Mouse (Mus musculus): Measurements from ENCODE around the gene Ccdc13. TPM values are rescaled to one million over a fixed set of nuclear protein-coding genes. Genes with fewer than 3 reads are reported as not detected.

Gene Ccdc13
- polyA plus RNA-seq, 1 experiment from 2014 or later, result 4.2 TPM

DNA sequence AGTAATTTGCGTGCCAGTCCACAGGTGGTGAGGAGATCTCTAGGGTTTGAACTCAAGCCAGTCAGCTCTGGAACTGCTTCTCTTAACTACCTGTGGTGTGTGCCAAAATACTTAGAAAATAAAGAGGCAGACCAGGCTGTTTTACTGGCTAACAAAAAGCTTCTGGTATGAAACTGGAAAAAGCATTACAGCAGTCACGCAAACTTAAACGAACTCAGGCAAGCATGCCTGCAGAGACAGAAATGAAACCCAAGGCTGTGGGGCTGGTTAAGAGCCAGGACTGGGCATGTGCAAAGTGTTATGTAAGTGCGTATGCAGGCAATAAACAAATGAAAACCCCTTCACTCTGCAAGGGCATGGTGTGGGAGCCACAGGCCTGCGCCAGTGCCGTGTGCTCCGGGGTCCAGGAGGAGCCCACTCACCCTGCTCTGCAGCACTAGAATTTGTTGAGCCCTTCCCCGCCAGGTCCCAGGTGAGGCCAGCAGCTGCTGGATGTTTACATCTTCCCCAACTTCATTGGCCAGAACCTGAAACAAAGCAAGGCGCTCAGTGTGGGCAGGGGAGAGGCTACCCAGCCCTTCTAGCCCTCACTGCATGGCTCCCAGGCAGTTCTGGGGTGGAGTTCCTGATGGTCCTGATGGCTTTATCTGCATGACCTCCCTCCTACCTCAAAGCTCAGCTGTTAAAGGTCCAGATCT lies 20.0 kb downstream of the Ccdc13 start:
- Histone ChIP-seq H3K4me1 (replicated peaks; ENCODE audit: control insufficient read depth, insufficient read depth, low read length) (peaks cover 27% of the 10 kb centered on the region), H3K36me3 (ENCODE audit: control insufficient read depth, insufficient read depth) (no peaks in the 10 kb centered on the region), H3K9me3 (ENCODE audit: control insufficient read depth, low read length) (no peaks in the 10 kb centered on the region), H3K4me2 (ENCODE audit: low read length) (no peak overlapping the region), H3K27me3 (replicated peaks; ENCODE audit: control insufficient read depth, insufficient read depth, low read length) (no peaks in the 10 kb centered on the region), H3K27ac (ENCODE audit: low read length) (peak overlapping the region; percentile 29; the same call in 1 of the 2 replicates), H3K9ac (replicated peaks; ENCODE audit: low read depth, low read length) (no peak overlapping the region), H3K4me3 (replicated peaks; ENCODE audit: low read length) (no peak overlapping the region)
- 73% methylated on average over 9 of the region's 9 CpGs for WGBS
- no peak for ATAC-seq

DNA sequence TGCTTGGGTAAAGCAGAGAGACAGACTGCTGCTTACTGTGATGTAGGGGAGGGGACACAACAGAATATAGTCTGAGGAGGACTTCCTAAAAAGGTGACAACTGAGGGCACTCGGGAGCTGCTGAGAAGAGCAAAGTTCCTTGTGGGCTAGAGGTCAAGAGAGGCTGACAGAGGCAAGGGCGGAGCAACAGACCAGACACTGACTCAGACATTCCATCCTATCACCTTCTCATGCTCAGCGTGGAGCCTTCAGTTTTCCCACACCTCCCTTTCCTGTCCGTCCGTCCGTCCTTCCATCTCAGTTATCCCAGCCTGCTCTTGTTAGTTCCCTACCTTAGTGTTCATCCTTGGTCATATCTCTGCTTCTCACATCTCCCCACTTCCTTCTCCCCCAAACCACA lies 24.1 kb downstream of the Ccdc13 start:
- no peak overlapping the region for H3K9ac ChIP-seq (replicated peaks; ENCODE audit: low read depth, low read length)
- no peaks in the 10 kb centered on the region for H3K27me3 ChIP-seq (replicated peaks; ENCODE audit: control insufficient read depth, insufficient read depth, low read length)
- WGBS, result 90% methylated on average over 6 of the region's 6 CpGs
- no peak overlapping the region for H3K4me2 ChIP-seq (ENCODE audit: low read length)
- ATAC-seq, result no peak
- no peak overlapping the region for H3K4me3 ChIP-seq (replicated peaks; ENCODE audit: low read length)
- peaks cover 16% of the 10 kb centered on the region for H3K4me1 ChIP-seq (replicated peaks; ENCODE audit: control insufficient read depth, insufficient read depth, low read length)
- no peaks in the 10 kb centered on the region for H3K9me3 ChIP-seq (ENCODE audit: control insufficient read depth, low read length)
- no peaks in the 10 kb centered on the region for H3K36me3 ChIP-seq (ENCODE audit: control insufficient read depth, insufficient read depth)
- no peak overlapping the region for H3K27ac ChIP-seq (ENCODE audit: low read length)

DNA sequence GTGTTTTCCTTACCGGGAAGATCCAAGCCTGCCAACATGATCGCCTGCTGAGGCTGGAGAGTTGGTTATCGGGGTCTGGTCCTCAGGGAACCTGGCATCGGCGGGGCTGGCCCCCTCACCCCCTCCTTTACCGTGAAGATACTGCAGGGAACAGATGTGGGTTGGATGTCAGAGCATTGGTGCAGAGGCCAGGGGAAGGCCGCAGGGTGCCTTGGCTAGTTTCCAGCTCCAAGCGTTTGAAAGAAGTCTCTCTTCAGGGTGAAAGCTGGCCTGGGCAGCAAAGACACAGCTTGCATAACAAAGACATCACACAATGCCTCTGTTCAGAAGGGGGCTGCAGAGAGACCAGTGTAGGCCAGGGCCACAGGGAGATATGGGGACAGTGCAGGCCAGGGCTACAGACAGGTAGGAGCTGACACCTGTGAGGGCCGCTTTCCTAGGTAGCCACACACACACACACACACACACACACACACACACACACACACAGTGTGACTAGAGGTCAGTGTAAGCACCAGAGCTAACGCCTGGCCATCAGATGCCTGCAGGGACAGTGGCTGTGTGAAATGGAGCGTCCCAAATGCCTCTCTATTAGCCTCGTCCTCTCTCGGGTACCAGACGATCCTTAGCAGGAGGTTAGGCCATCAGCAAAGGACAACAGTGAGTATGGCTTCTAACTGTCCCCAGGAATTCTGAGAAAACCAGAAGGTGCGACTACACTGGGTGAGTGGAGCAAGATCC lies 29.0 kb downstream of the Ccdc13 start:
- ATAC-seq, result peak; percentile 68
- H3K9ac ChIP-seq (replicated peaks; ENCODE audit: low read depth, low read length), result no peak overlapping the region
- no peaks in the 10 kb centered on the region for H3K9me3 ChIP-seq (ENCODE audit: control insufficient read depth, low read length)
- H3K36me3 ChIP-seq (ENCODE audit: control insufficient read depth, insufficient read depth), result no peaks in the 10 kb centered on the region
- peaks cover 13% of the 10 kb centered on the region for H3K4me1 ChIP-seq (replicated peaks; ENCODE audit: control insufficient read depth, insufficient read depth, low read length)
- 10% methylated on average over 15 of the region's 15 CpGs for WGBS
- peak overlapping the region; percentile 18; the same call in 1 of the 2 replicates for H3K27ac ChIP-seq (ENCODE audit: low read length)
- no peak overlapping the region for H3K4me3 ChIP-seq (replicated peaks; ENCODE audit: low read length)
- H3K27me3 ChIP-seq (replicated peaks; ENCODE audit: control insufficient read depth, insufficient read depth, low read length), result no peaks in the 10 kb centered on the region
- peak overlapping the region; percentile 17; the same call in 1 of the 2 replicates for H3K4me2 ChIP-seq (ENCODE audit: low read length)

DNA sequence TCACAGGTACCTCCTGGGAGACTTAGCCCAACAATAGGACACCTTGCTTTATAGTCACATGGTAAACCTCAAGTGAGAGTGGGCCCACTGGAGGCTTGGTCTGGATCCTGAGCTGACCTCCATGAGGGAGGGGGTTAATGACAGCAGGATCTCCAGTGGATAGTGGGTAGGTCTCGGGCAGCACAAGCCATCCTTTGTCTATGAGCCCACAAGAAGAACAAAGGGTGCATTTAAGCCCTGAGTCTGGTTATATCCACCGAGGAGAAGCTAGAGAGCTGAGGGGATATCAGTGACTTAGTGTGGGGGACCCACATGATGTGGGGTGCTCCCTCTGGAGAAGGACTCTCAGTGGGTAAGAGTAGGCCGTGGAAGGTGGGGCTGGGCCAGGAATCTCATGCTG lies 30.8 kb downstream of the Ccdc13 start:
- Histone ChIP-seq H3K4me1 (replicated peaks; ENCODE audit: control insufficient read depth, insufficient read depth, low read length) (peaks cover 13% of the 10 kb centered on the region), H3K27ac (ENCODE audit: low read length) (no peak overlapping the region), H3K4me3 (replicated peaks; ENCODE audit: low read length) (no peak overlapping the region), H3K9me3 (ENCODE audit: control insufficient read depth, low read length) (no peaks in the 10 kb centered on the region), H3K4me2 (ENCODE audit: low read length) (no peak overlapping the region), H3K36me3 (ENCODE audit: control insufficient read depth, insufficient read depth) (no peaks in the 10 kb centered on the region), H3K27me3 (replicated peaks; ENCODE audit: control insufficient read depth, insufficient read depth, low read length) (no peaks in the 10 kb centered on the region), H3K9ac (replicated peaks; ENCODE audit: low read depth, low read length) (no peak overlapping the region)
- 41% methylated on average over 3 of the region's 3 CpGs for whole genome bisulfite sequencing
- no peak for ATAC-seq

DNA sequence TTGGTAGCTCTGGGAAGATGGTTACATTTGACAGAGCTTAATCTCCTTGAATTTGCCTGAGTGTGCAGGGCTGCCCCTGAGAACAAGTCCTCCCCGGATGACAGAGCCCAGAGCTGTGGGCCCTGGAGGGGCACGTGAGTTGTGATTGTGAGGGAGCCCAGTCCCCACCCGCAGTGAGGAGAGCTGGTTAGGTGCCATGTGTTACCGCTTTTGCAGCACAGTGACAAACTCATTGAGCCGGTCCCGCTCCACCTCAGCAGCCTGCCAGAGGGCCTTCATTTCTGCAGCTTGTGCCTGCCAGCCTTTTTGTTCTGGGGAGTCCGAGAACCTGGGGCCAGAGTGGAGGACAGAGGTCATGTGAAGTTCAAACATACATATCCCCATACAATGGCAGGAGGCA lies 31.3 kb downstream of the Ccdc13 start:
- no peak overlapping the region for H3K9ac ChIP-seq (replicated peaks; ENCODE audit: low read depth, low read length)
- H3K36me3 ChIP-seq (ENCODE audit: control insufficient read depth, insufficient read depth), result no peaks in the 10 kb centered on the region
- no peak overlapping the region for H3K4me2 ChIP-seq (ENCODE audit: low read length)
- no peaks in the 10 kb centered on the region for H3K9me3 ChIP-seq (ENCODE audit: control insufficient read depth, low read length)
- 46% methylated on average over 7 of the region's 7 CpGs for WGBS
- no peak overlapping the region; the same call in 1 of the 2 replicates for H3K27ac ChIP-seq (ENCODE audit: low read length)
- ATAC-seq, result no peak
- no peak overlapping the region for H3K4me3 ChIP-seq (replicated peaks; ENCODE audit: low read length)
- peaks cover 13% of the 10 kb centered on the region for H3K4me1 ChIP-seq (replicated peaks; ENCODE audit: control insufficient read depth, insufficient read depth, low read length)
- no peaks in the 10 kb centered on the region for H3K27me3 ChIP-seq (replicated peaks; ENCODE audit: control insufficient read depth, insufficient read depth, low read length)

DNA sequence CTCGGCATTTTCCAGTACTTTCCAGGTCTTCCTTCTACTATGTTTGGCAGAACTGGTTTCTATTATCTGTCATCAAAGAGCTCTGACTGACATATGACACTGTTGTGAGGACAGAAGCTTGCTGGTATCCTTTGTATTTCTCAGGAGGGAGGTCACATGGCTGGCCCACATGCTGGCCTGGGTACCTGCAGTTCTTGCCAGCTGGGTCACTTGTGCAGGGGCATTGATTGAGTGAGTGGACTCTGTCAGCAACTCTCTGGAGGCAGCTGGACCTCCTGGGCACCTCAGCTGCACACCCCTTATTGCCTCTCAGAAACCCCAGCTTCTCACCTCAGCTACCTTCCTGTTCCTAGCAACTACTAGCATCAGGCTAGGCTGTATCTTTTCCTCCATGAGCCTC lies 31.7 kb downstream of the Ccdc13 start:
- no peak overlapping the region for H3K4me3 ChIP-seq (replicated peaks; ENCODE audit: low read length)
- peaks cover 13% of the 10 kb centered on the region for H3K4me1 ChIP-seq (replicated peaks; ENCODE audit: control insufficient read depth, insufficient read depth, low read length)
- no peaks in the 10 kb centered on the region for H3K27me3 ChIP-seq (replicated peaks; ENCODE audit: control insufficient read depth, insufficient read depth, low read length)
- no peak overlapping the region for H3K4me2 ChIP-seq (ENCODE audit: low read length)
- no peak for ATAC-seq
- H3K9ac ChIP-seq (replicated peaks; ENCODE audit: low read depth, low read length), result no peak overlapping the region
- H3K36me3 ChIP-seq (ENCODE audit: control insufficient read depth, insufficient read depth), result no peaks in the 10 kb centered on the region
- H3K27ac ChIP-seq (ENCODE audit: low read length), result no peak overlapping the region; the same call in 1 of the 2 replicates
- H3K9me3 ChIP-seq (ENCODE audit: control insufficient read depth, low read length), result no peaks in the 10 kb centered on the region
- WGBS, result 59% methylated on average over 1 of the region's 1 CpGs

DNA sequence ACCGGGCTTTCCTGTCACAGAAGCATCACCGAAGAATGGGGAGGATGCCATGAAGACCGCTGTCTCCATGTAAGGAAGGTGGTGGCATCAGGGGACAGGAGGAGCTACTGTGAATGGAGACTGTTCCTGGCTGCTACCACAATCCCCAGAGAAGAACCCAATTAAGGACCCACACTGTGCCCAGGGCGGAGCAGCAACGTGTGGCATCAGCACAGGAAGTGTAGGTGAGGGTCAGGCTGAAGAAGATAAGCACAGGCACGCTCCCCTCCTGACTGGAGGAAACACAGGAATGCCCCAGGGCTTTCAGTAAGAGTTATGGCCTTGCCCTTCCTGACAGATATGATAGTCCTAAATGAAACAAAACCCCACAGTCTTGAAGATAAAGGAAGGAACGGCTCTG lies 36.5 kb downstream of the Ccdc13 start:
- no peak for ATAC-seq
- H3K4me3 ChIP-seq (replicated peaks; ENCODE audit: low read length), result no peak overlapping the region
- H3K4me1 ChIP-seq (replicated peaks; ENCODE audit: control insufficient read depth, insufficient read depth, low read length), result peaks cover 2% of the 10 kb centered on the region; the same call in 1 of the 2 replicates
- no peak overlapping the region for H3K9ac ChIP-seq (replicated peaks; ENCODE audit: low read depth, low read length)
- no peaks in the 10 kb centered on the region for H3K36me3 ChIP-seq (ENCODE audit: control insufficient read depth, insufficient read depth)
- no peaks in the 10 kb centered on the region for H3K9me3 ChIP-seq (ENCODE audit: control insufficient read depth, low read length)
- 86% methylated on average over 7 of the region's 7 CpGs for WGBS
- no peak overlapping the region for H3K27ac ChIP-seq (ENCODE audit: low read length)
- no peaks in the 10 kb centered on the region for H3K27me3 ChIP-seq (replicated peaks; ENCODE audit: control insufficient read depth, insufficient read depth, low read length)
- H3K4me2 ChIP-seq (ENCODE audit: low read length), result no peak overlapping the region

DNA sequence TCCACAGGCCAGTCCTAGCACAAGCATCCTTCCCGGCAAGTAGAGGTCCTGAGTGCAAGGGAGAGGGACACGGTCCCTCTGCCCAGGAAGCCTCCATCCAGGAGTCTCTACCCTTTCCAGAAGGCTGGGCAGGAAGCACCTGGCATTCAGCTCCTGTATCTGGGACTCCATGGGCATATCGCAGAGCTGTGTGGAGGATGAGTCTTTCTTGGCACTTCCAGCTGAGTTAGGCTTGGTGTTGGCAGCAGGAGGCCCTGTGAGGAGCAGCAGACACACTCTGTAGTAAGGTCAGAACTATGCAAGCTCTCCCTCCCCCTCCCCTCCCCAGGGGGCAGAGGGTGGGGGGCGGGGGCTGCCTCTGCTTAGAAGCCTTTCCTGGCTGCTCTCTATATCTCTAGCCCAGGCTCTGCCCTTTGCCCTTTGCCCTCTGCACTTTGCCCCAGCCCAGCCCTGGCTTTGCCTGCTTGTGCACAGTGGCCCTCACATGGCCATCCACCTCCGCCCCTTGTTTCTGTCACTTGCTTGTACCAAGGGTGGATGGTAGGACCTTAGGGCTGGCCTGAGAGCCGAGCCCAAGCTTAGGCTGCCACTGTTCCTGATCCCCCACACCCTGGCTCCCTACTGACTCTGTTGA lies 40.3 kb downstream of the Ccdc13 start:
- Histone ChIP-seq H3K4me1 (replicated peaks; ENCODE audit: control insufficient read depth, insufficient read depth, low read length) (peaks cover 8% of the 10 kb centered on the region; the same call in 1 of the 2 replicates), H3K27ac (ENCODE audit: low read length) (no peak overlapping the region), H3K9me3 (ENCODE audit: control insufficient read depth, low read length) (no peaks in the 10 kb centered on the region), H3K27me3 (replicated peaks; ENCODE audit: control insufficient read depth, insufficient read depth, low read length) (no peaks in the 10 kb centered on the region), H3K4me2 (ENCODE audit: low read length) (no peak overlapping the region), H3K4me3 (replicated peaks; ENCODE audit: low read length) (no peak overlapping the region), H3K36me3 (ENCODE audit: control insufficient read depth, insufficient read depth) (no peaks in the 10 kb centered on the region), H3K9ac (replicated peaks; ENCODE audit: low read depth, low read length) (no peak overlapping the region)
- whole genome bisulfite sequencing, result 40% methylated on average over 6 of the region's 6 CpGs
- ATAC-seq, result no peak

DNA sequence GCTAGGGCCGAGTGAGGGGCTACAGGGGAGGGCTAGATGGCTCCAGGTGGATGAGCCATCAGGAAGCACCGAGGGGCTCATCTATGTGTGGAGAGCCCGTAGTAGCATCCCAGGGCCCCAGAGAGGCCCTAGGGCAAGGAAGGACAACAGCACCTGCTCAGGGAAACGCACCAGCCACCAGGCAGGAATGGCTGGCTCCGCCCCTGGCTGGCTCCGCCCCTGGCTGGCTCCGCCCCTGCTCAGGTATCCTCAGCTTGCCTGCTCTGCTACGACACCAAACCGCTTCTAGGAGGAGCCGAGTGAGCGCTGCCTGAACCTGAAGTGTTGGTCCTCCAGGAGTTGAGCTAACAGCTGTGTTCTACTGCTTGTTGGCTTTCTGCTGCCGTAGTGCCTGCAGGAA lies 41.5 kb downstream of the Ccdc13 start:
- WGBS, result 17% methylated on average over 12 of the region's 12 CpGs
- H3K27me3 ChIP-seq (replicated peaks; ENCODE audit: control insufficient read depth, insufficient read depth, low read length), result no peaks in the 10 kb centered on the region
- H3K9ac ChIP-seq (replicated peaks; ENCODE audit: low read depth, low read length), result no peak overlapping the region
- no peak for ATAC-seq
- H3K27ac ChIP-seq (ENCODE audit: low read length), result no peak overlapping the region
- H3K4me2 ChIP-seq (ENCODE audit: low read length), result no peak overlapping the region
- H3K36me3 ChIP-seq (ENCODE audit: control insufficient read depth, insufficient read depth), result no peaks in the 10 kb centered on the region
- no peaks in the 10 kb centered on the region for H3K9me3 ChIP-seq (ENCODE audit: control insufficient read depth, low read length)
- H3K4me1 ChIP-seq (replicated peaks; ENCODE audit: control insufficient read depth, insufficient read depth, low read length), result peaks cover 8% of the 10 kb centered on the region; the same call in 1 of the 2 replicates
- no peak overlapping the region for H3K4me3 ChIP-seq (replicated peaks; ENCODE audit: low read length)
